Mouse (Mus musculus): Measurements from ENCODE around the gene Pcx.

Pcx gene

GRCm38 (mm10) chr19:4509986-4510963, at the start of gene Pcx:
Gene Pcx (plus strand): TSS chr19:4510472.
- peak; percentile 97 to 99 for DNase-seq (ENCODE audit: low read depth in 2 of 2, low spot score in 2 of 2)

- no peak for DNase-seq (ENCODE audit: low read depth in 2 of 2, low spot score in 2 of 2)
Observed at GRCm38 (mm10) chr19:4461981-4462380, 48.3 kb upstream of the Pcx start.

- no peak for DNase-seq (ENCODE audit: low read depth in 2 of 2, low spot score in 2 of 2)
Observed at GRCm38 (mm10) chr19:4464666-4465065, 45.6 kb upstream of the Pcx start.

- peak in 1 of 2 experiments; percentile 20 for DNase-seq (ENCODE audit: low read depth in 2 of 2, low spot score in 2 of 2)
Observed at GRCm38 (mm10) chr19:4468363-4468762, 41.9 kb upstream of the Pcx start.

- no peak for DNase-seq (ENCODE audit: low read depth in 2 of 2, low spot score in 2 of 2)
Observed at GRCm38 (mm10) chr19:4473549-4473948, 36.7 kb upstream of the Pcx start.

- no peak for DNase-seq (ENCODE audit: low read depth in 2 of 2, low spot score in 2 of 2)
Observed at GRCm38 (mm10) chr19:4474739-4475138, 35.5 kb upstream of the Pcx start.

- peak; percentile 25 to 59 for DNase-seq (ENCODE audit: low read depth in 2 of 2, low spot score in 2 of 2)
Observed at GRCm38 (mm10) chr19:4475224-4475925, 34.9 kb upstream of the Pcx start.

GRCm38 (mm10) chr19:4476601-4477257, 33.5 kb upstream of the Pcx start:
- DNase-seq (ENCODE audit: low read depth in 2 of 2, low spot score in 2 of 2) = no peak

- no peak for DNase-seq (ENCODE audit: low read depth in 2 of 2, low spot score in 2 of 2)
Observed at GRCm38 (mm10) chr19:4477345-4478189, 32.7 kb upstream of the Pcx start, which contains the start of gene Syt12. Gene Syt12 (minus strand): TSS chr19:4477447.

- DNase-seq (ENCODE audit: low read depth in 2 of 2, low spot score in 2 of 2) = no peak
Observed at GRCm38 (mm10) chr19:4478190-4478516, 32.1 kb upstream of the Pcx start.

- no peak for DNase-seq (ENCODE audit: low read depth in 2 of 2, low spot score in 2 of 2)
Observed at GRCm38 (mm10) chr19:4480041-4480440, 30.2 kb upstream of the Pcx start.

GRCm38 (mm10) chr19:4481326-4481725, 28.9 kb upstream of the Pcx start:
- DNase-seq (ENCODE audit: low read depth in 2 of 2, low spot score in 2 of 2) = no peak

GRCm38 (mm10) chr19:4482111-4482859, 28.0 kb upstream of the Pcx start:
- DNase-seq (ENCODE audit: low read depth in 2 of 2, low spot score in 2 of 2) = no peak

GRCm38 (mm10) chr19:4485006-4485405, 25.3 kb upstream of the Pcx start:
- DNase-seq (ENCODE audit: low read depth in 2 of 2, low spot score in 2 of 2) = no peak

GRCm38 (mm10) chr19:4487877-4488276, 22.4 kb upstream of the Pcx start:
- no peak for DNase-seq (ENCODE audit: low read depth in 2 of 2, low spot score in 2 of 2)

- no peak for DNase-seq (ENCODE audit: low read depth in 2 of 2, low spot score in 2 of 2)
Observed at GRCm38 (mm10) chr19:4491080-4491695, 19.1 kb upstream of the Pcx start.

- DNase-seq (ENCODE audit: low read depth in 2 of 2, low spot score in 2 of 2) = no peak
Observed at GRCm38 (mm10) chr19:4492526-4493296, 17.6 kb upstream of the Pcx start.

- DNase-seq (ENCODE audit: low read depth in 2 of 2, low spot score in 2 of 2) = no peak
Observed at GRCm38 (mm10) chr19:4494707-4495106, 15.6 kb upstream of the Pcx start.

- no peak for DNase-seq (ENCODE audit: low read depth in 2 of 2, low spot score in 2 of 2)
Observed at GRCm38 (mm10) chr19:4495814-4496213, 14.5 kb upstream of the Pcx start.
